Mouse (Mus musculus): ENCODE measurements around the gene Rrp12.
"Not testable (repeated sequence)": the region's sequence is repeated elsewhere in the genome, so short reads cannot be mapped to it uniquely, and the experiment has no call there.

Rrp12 gene

GRCm38 (mm10) chr19:41895460-41896318, at the start of gene Rrp12:
Gene Rrp12, minus strand, starts transcription at chr19:41896173.
- peak; percentile 97 for DNase-seq (ENCODE audit: low read depth, low spot score)

- DNase-seq (ENCODE audit: low read depth, low spot score), result no peak
Observed at GRCm38 (mm10) chr19:41943841-41944240, 47.9 kb upstream of the Rrp12 start.

GRCm38 (mm10) chr19:41938539-41938938, 42.6 kb upstream of the Rrp12 start:
- no peak for DNase-seq (ENCODE audit: low read depth, low spot score)

- no peak for DNase-seq (ENCODE audit: low read depth, low spot score)
Observed at GRCm38 (mm10) chr19:41935921-41936320, 39.9 kb upstream of the Rrp12 start.

GRCm38 (mm10) chr19:41934124-41934523, 38.2 kb upstream of the Rrp12 start:
- DNase-seq (ENCODE audit: low read depth, low spot score), result peak; percentile 15

GRCm38 (mm10) chr19:41933179-41934086, 37.5 kb upstream of the Rrp12 start, which contains the start of the genes Exosc1 and Zdhhc16:
Gene Exosc1, minus strand, starts transcription at chr19:41933423.
Gene Zdhhc16, plus strand, starts transcription at chr19:41933480.
- peak; percentile 99 for DNase-seq (ENCODE audit: low read depth, low spot score)

- DNase-seq (ENCODE audit: low read depth, low spot score), result peak; percentile 53
Observed at GRCm38 (mm10) chr19:41932686-41933085, 36.7 kb upstream of the Rrp12 start.

GRCm38 (mm10) chr19:41920412-41921067, 24.6 kb upstream of the Rrp12 start:
- no peak for DNase-seq (ENCODE audit: low read depth, low spot score)

- DNase-seq (ENCODE audit: low read depth, low spot score), result no peak
Observed at GRCm38 (mm10) chr19:41919471-41919870, 23.5 kb upstream of the Rrp12 start.

GRCm38 (mm10) chr19:41916853-41917252, 20.9 kb upstream of the Rrp12 start:
- no peak for DNase-seq (ENCODE audit: low read depth, low spot score)

GRCm38 (mm10) chr19:41915294-41915693, 19.3 kb upstream of the Rrp12 start:
- no peak for DNase-seq (ENCODE audit: low read depth, low spot score)

- not testable (repeated sequence) for DNase-seq (ENCODE audit: low read depth, low spot score)
Observed at GRCm38 (mm10) chr19:41914592-41914882, 18.6 kb upstream of the Rrp12 start.

- DNase-seq (ENCODE audit: low read depth, low spot score), result peak; percentile 21
Observed at GRCm38 (mm10) chr19:41913774-41914591, 18.0 kb upstream of the Rrp12 start.

GRCm38 (mm10) chr19:41912121-41913080, 16.4 kb upstream of the Rrp12 start:
- peak; percentile 51 for DNase-seq (ENCODE audit: low read depth, low spot score)

- DNase-seq (ENCODE audit: low read depth, low spot score), result peak; percentile 99
Observed at GRCm38 (mm10) chr19:41911178-41912073, 15.5 kb upstream of the Rrp12 start, which contains the start of gene Pgam1. Gene Pgam1, plus strand, starts transcription at chr19:41911923.

- no peak for DNase-seq (ENCODE audit: low read depth, low spot score)
Observed at GRCm38 (mm10) chr19:41910396-41910795, 14.4 kb upstream of the Rrp12 start.

GRCm38 (mm10) chr19:41908736-41909135, 12.8 kb upstream of the Rrp12 start:
- no peak for DNase-seq (ENCODE audit: low read depth, low spot score)

- peak; percentile 61 for DNase-seq (ENCODE audit: low read depth, low spot score)
Observed at GRCm38 (mm10) chr19:41907079-41907760, 11.2 kb upstream of the Rrp12 start.
